Mouse (Mus musculus): ENCODE measurements around the gene Dclre1b.
A peak's percentile ranks its signal among the peaks of the same experiment; 100 is the strongest.

Gene Dclre1b

DNA sequence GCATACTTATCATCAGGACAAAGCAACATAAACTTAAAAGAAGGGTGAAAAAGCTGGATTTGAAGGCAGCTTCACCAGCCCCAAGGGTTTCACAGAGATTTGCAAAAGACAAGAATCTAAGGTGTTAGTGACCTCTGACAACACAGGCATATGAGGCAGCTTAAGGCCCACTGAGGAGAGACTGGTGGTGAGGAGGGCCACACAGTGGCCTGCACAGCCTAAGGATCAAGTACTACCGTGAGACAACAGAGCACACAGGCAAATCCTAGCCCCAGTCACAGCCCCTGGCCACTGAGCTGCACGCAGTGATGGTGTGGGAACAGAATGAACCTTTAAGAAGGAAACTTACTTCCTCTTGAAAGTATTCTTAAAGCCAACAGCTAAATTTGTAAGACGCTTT, 35.7 kb downstream of the Dclre1b start:
- DNase-seq (ENCODE audit: low read depth, low spot score): no peak

DNA sequence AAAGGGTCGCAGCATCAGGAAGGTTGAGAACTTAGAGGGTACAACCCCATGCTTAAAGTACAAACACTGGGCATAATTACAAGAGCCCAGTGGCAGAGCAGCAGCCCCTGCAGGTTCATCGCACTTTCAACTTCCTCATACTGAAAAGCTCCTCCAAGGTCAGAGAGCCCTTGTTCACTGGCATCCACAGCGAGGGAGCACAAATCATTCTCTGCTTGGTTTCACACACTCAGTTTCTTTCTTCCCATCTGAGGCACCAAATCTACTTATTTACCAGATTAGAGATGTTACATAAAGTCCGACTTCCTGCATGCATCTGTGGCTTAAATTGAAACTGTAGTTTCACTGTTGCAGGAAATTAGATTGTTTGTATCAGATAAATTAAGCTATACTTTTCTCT, 36.4 kb downstream of the Dclre1b start:
- no peak for DNase-seq (ENCODE audit: low read depth, low spot score)

DNA sequence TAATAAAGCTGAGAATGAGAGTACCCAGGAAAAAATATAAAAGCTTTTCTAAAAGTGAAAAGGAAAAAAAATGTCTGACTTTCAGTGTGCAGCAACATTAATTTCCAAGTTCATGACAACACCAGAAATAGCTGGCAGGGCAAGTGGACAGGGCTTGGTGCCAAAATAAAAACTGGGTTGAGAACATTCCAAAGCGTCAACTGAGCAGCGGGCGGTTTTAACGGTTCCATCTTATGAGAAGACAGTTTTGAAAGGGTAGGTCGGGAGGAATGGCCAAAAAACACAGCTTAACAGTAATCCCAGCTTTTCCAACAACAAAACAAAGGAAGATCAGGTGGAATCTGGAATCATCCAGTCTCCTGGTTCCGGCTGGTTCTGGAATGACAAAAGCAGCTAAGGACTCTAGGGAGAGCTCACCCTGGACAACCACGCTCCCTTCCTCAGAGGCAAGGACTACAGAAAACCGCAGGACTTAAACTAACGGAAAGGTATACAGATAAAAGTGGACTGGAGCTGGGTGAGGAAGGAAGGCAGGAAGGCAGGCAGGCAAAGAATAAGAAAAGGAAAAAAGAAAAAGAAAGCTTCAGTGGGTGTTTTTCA, 37.6 kb downstream of the Dclre1b start:
- peak; percentile 97 for DNase-seq (ENCODE audit: low read depth, low spot score)

DNA sequence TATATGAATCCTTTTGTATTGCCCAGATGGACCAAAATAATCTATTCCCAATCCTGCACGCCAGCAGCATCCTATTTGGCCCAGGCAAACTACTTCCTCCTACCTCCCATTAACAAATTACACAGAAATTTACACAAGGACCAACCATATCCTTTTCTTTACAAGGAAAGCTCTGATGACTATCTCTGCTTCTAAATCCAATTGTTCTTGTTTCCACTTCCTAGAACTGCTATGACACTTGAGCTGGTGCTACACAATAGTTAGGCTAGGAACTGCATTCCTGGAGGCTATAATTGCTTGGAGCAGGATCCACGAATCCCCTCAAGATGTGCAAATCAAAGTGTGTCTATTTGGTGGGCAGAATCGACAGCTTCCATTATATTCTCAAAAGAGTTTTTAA, 42.5 kb downstream of the Dclre1b start:
- no peak for DNase-seq (ENCODE audit: low read depth, low spot score)

DNA sequence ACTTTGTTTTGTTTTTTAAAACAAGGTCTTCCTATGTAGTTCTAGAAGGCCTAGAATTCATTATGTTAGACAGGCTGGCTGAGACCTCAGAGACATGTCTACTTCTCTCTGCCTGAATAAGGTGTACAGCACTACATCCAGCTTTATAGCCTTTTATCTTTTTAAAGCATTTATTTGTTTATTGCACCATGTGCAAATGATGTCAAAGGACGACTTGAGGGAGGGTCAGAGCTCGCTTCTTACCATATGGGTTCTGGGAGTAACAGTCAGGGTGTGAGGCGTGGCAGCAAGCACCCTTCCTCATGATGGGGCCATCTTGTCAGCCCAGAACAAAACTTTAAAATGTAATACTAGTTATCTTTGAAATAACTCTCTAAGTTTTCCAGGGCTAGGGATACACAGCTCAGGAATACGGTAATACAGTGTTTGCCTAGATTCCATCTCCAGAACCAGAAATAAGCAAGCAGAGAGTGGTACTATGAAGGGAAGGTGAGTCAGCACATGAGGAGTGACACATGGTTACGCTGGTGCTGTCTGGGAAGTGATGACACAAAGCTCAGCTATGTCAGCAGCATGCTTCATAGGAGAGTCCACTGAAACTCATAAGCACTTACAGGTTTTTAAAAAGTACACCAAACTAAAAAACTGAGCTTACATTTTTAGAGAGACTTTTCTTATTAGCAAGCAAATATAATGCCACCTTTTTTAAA, 49.8 kb downstream of the Dclre1b start:
- DNase-seq (ENCODE audit: low read depth, low spot score): no peak

DNA sequence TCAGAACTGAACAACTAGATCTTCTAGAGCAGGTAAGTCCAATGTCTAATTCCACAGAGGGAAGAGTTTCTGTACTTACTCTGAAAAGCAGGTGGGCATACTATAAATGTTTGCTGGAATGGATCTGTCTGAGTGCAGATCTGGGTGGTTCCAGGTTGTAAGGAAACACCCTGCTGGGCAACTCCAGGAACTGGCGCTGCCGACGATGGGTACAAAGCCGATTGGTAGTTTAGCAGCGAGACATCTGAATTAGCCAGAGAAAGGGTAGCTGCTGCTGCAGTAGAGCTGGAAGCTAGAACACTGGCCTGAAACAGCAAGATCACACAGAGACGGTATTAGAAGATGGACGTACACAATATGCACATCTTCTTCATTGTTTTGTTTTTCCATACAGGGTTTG, 50.8 kb downstream of the Dclre1b start:
- peak; percentile 68 for DNase-seq (ENCODE audit: low read depth, low spot score)

DNA sequence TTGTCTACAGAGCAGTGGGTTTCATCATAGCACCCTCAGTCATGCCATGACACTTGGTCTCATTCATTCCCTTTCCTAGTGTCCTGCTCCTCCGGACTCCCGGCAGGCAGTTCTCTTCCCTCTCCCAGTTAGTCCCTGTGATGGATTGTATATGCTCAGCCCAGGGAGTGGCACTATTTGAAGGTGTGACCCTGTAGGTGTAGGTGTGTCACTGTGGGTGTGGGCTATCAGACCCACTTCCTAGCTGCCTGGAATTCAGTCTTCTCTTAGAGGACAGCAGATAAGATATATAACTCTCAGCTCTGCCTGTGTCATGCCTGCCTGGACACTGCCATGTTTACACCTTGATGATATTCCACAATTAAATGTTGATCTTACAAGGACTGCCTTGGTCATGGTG, 52.3 kb downstream of the Dclre1b start:
- no peak for DNase-seq (ENCODE audit: low read depth, low spot score)

DNA sequence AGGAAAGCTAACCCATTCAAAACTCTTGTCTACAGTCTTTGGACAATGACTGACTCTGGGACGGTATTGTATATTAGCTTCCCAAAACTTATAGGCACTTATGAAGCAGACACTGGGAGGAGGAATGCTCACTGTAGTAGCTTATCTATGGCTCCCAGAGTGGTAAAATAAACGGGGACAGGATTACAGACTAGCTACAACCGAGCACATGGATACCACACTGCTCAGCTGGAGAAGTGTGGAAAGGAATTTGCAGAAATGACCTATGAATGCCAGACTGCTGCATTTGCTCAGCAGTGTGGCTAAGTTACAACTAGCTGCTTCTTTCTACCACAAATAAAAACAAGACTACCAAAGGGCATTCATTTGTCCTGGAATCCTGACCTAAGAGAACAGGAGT, 53.9 kb downstream of the Dclre1b start:
- DNase-seq (ENCODE audit: low read depth, low spot score): no peak

DNA sequence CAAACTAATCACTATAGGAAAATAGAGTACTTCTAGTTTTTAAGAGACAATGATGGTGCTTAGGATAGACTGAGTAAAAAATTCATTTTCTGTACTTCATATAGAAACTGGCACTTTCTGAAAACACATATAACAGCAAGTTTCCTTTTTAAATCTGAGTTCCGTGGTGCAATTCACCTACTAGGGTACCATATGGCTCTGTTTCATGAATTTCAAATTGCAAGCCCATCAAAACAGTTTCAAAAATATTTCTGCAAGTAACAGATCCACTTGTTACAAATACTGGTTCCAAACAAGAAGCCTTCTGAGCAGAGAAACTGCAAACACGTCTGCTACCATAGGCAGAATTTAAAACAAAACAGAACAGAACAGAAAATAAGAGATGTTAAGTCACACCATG, 57.7 kb downstream of the Dclre1b start:
- DNase-seq (ENCODE audit: low read depth, low spot score): no peak

All from R1 (cell line).